Mouse (Mus musculus) limb, embryonic 10.5 days (tissue): ENCODE data around the gene Cept1. TPM values are rescaled to one million over a fixed set of nuclear protein-coding genes. Genes with fewer than 3 reads are reported as not detected.

ENCODE experiments used
- DNase-seq: peaks from one replicate; pipeline ENCODE4 v3.0.0-alpha.2; 2017; ENCODE audit warnings: low spot score
- H3K27ac ChIP-seq: fragments of 300-500 bp; sonication (generic); 2 replicates; pipeline ENCODE4 v1.5.1; 2016; ENCODE audit warnings: mild to moderate bottlenecking
- H3K27me3 ChIP-seq: fragments of 300-500 bp; sonication (generic); 2 replicates; pipeline ENCODE4 v1.6.1; 2016; ENCODE audit warnings: low read depth, mild to moderate bottlenecking; ENCODE audit not compliant: poor library complexity, severe bottlenecking
- H3K36me3 ChIP-seq: fragments of 300-500 bp; sonication (generic); 2 replicates; pipeline ENCODE4 v1.6.1; 2016; ENCODE audit warnings: mild to moderate bottlenecking, moderate library complexity
- H3K4me1 ChIP-seq: fragments of 300-500 bp; sonication (generic); 2 replicates; pipeline ENCODE4 v1.6.1; 2016
- H3K4me3 ChIP-seq: fragments of 300-500 bp; sonication (generic); 2 replicates; pipeline ENCODE4 v1.5.1; 2016; ENCODE audit warnings: mild to moderate bottlenecking, moderate library complexity
- H3K9me3 ChIP-seq: fragments of 300-500 bp; sonication (generic); replicated peaks from 2 replicates; pipeline ENCODE4 v1.6.1; 2016; ENCODE audit warnings: mild to moderate bottlenecking
- WGBS: fragments of 180-500 bp; shearing (Covaris S2); methylation state at CpG from one replicate; pipeline ENCODE4 v1.1.7; 2016; 5-methylcytosine and 5-hydroxymethylcytosine counted together
- polyA plus RNA-seq: library from polyadenylated mRNA; unstranded; fragments of >200 nt; fragmentation: Nextera tagmentation; extraction: Ambion mirVana; gene quantifications from 2 replicates; pipeline ENCODE4 v1.2.1, GENCODE M21; 2016

Gene Cept1
- polyA plus RNA-seq, 1 experiment from 2014 or later = 46.4 TPM

DNA sequence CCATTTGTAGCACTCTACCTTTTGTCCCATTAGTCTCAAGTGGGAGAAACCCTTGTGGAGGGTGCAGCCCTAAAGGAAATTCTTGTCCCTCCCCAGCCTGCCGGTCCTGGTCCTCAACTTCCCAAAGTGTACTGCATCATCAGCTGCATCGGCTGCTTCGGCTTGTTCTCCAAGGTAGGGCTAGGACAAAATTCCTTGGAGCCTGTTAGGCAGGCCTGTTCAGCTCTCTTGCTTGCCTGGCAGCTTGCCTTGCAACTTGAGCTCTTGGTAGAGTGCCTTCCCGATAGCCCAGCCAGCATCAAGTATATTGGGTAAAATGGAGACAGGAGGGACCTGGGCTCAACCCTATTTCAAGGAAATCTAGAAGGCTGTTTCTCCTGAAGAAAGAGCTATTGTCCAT is 57.4 kb downstream of the Cept1 start:
- Histone ChIP-seq H3K4me3 (no peak overlapping the region), H3K36me3 (no peaks in the 10 kb centered on the region), H3K27ac (no peak overlapping the region), H3K4me1 (no peaks in the 10 kb centered on the region), H3K27me3 (no peaks in the 10 kb centered on the region), H3K9me3 (no peaks in the 10 kb centered on the region)
- DNase-seq = no peak
- 88% methylated on average over 4 of the region's 4 CpGs for WGBS

DNA sequence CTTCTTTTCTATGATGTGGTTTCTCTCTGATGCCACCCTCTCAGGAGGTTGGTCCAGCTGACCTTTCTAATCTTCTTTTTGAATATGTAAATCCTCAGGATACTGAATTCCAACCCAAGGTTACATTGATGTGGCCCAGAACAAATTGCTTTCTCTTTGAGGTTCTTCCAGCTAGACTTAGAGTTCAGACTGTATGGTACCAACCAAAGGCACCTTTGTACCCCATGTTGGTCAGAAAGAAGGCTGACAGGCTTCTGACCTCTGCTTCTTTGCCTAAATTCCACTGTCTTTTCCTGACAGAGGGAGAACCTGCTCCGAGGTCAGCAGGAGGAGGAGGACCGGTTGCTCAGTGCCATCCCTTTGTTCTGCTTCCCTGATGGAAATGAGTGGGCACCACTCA is 60.1 kb downstream of the Cept1 start:
- no peak overlapping the region for H3K4me3 ChIP-seq
- H3K36me3 ChIP-seq = no peaks in the 10 kb centered on the region
- no peak overlapping the region for H3K27ac ChIP-seq
- peaks cover 9% of the 10 kb centered on the region for H3K4me1 ChIP-seq
- H3K9me3 ChIP-seq = no peaks in the 10 kb centered on the region
- DNase-seq = no peak
- WGBS = 84% methylated on average over 2 of the region's 2 CpGs
- peaks cover 6% of the 10 kb centered on the region for H3K27me3 ChIP-seq

DNA sequence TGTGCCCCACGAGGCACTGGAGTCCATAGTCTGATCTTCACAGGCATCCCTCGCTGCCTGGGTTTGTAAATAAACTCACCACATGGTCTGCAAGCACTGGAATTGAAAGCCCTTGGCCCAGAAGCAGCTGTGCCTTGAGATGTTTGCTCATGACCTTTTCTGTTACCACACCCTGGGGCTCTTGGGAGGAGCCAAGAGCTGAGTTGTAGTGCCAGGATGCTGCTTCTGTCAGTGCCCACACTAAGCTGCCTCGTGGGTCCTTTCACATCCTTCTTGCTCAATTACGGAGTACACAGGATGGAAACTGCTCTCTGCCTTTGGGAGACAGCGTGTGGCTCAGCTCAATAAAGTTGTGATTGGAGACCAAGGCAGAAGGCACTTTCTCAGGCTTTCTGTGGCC is 61.8 kb downstream of the Cept1 start:
- Histone ChIP-seq H3K4me1 (peaks cover 14% of the 10 kb centered on the region), H3K9me3 (no peaks in the 10 kb centered on the region), H3K27ac (no peak overlapping the region), H3K4me3 (no peak overlapping the region), H3K27me3 (peaks cover 21% of the 10 kb centered on the region), H3K36me3 (no peaks in the 10 kb centered on the region)
- no peak for DNase-seq
- WGBS = 82% methylated on average over 5 of the region's 5 CpGs

DNA sequence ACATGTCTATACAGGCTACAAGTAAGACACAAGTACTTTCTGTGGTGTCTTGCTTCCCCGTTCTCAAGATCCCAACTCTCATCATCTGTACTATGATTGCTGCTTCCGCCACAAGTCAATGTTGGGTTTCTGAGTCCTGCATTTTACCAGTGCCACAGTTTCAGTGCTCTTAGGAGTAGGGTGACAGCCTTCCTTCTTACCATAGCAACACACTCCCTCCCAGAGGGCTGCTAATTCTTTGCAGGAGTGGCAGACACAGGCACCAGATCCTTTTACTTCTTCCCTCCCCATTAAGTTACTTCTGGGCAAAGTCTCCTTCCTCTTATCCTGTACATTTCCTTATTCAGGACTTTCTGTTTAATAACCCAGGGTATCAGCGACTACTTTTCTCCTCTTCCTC is 62.7 kb downstream of the Cept1 start:
- H3K27ac ChIP-seq = no peak overlapping the region
- no peaks in the 10 kb centered on the region for H3K36me3 ChIP-seq
- no peak overlapping the region for H3K4me3 ChIP-seq
- peaks cover 14% of the 10 kb centered on the region for H3K4me1 ChIP-seq
- H3K27me3 ChIP-seq = peaks cover 21% of the 10 kb centered on the region
- no peak for DNase-seq
- H3K9me3 ChIP-seq = no peaks in the 10 kb centered on the region
- 90% methylated on average over 3 of the region's 3 CpGs for WGBS

DNA sequence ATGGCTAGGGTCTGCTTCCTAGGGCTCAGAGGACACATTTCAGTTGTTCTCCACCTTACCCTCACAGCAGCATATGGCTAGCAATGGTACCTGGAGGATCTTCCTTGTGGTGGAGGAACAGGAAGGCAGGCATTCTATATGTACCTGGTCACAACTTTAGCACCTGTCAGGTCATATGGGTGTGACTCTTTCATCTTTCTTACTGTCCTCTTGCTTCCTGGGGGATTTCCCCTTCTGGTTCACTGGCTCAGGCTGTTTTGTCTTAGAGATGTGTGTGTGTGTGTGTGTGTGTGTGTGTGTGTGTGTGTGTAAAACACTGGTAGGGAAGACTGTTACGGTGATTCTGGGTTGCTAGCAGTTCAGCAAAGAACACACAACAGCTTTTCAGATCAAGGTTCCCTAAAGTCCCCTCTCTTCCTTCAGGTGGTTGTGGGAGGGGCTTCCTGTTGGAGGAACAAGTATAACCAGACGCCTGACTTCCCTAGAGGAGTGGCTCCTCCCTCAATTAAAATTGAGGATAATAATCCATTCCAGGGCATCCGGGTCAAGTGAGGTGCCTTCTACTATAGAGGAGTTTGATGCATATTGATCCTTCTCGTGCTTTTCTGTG is 63.7 kb downstream of the Cept1 start:
- no peaks in the 10 kb centered on the region for H3K9me3 ChIP-seq
- H3K4me1 ChIP-seq = peaks cover 14% of the 10 kb centered on the region
- H3K27me3 ChIP-seq = peaks cover 21% of the 10 kb centered on the region
- no peak overlapping the region for H3K27ac ChIP-seq
- H3K4me3 ChIP-seq = no peak overlapping the region
- DNase-seq = no peak
- H3K36me3 ChIP-seq = no peaks in the 10 kb centered on the region
- WGBS = 74% methylated on average over 4 of the region's 4 CpGs

DNA sequence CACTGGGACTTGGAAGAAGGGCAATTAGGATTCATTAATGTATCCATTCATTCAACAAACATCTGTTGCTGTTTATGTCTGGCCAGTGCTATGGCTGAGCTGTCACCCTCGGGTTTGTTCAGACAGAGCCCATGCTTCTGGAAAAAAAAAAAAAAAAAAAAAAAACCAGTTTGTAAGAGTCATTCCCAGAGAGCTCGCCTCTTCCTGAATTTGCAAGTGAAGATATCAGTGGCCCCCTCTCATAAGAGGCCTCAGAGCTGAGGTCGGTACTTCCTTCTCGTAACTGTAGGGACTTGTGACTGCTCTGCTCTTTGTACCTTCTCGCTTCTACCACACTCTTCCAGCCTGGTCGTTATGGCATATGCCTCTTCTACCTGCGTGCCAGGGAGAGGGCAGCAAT is 64.3 kb downstream of the Cept1 start:
- DNase-seq = no peak
- Histone ChIP-seq H3K27me3 (peaks cover 21% of the 10 kb centered on the region), H3K27ac (no peak overlapping the region), H3K36me3 (no peaks in the 10 kb centered on the region), H3K4me1 (peaks cover 14% of the 10 kb centered on the region), H3K4me3 (no peak overlapping the region), H3K9me3 (no peaks in the 10 kb centered on the region)
- WGBS = 65% methylated on average over 7 of the region's 7 CpGs

DNA sequence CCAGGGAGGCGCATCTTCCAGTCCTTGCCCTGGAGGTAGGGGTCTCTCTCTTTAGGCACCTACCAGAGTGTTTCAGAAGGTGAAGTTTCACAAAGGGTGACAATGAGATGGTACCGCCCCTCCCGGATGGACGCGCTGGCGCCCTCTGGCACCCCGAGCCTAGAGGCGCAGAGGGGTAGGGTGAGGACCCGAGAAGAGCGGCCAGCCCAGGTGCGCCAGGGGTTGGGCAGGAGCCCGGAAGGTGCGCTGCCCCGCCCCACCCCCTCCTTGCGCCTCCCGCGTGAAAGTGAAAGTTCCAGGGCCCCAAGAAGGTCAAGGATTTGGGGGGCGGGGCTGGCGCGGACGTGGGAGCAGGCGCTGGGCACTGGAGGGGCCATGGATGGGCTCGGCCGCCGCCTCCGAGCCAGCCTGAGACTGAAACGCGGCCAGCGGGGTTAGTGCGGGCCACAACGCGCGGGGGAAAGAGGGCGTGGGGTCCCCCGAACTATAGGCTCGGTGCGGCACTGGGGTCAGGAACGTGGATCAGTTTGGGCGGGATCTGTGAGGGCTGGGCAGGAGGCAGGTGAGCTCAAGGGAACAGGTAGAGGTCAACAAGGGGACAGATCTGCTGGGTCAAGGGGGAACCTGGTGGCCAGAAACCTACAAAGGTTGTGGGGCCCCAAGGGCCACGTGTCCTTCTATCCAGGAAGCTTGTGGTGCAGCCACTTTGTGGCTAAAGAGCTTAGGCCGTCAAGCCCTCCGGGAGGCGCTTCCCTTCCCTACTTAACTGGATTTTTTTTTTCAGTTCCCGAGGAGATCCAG is 65.1 kb downstream of the Cept1 start, which contains the start of gene Dennd2d:
Gene Dennd2d, plus strand, starts transcription at position 125 of the 801 bp plus-strand sequence.
- 2% methylated on average over 43 of the region's 44 CpGs for WGBS
- peak within 1 kb of the TSS; percentile 73 for H3K27ac ChIP-seq
- peak; percentile 43 for DNase-seq

DNA sequence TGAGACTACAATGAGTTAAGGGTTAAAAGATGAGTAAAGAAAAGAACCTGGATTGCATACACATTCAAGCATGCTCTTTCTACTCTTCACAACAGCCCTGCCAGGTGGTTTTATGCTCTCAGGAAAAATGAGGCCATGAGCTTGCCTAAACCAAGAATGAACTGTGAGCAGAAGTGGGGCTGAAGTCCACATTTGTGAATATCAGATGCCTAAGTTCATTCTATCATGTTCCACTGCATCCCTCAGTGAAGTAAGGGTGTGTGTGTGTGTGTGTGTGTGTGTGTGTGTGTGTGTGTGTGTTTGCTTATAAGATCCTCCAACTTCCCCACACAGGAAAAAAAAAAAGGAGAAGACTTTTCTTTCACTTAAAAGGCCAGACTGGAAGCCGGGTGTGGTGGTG is 70.7 kb downstream of the Cept1 start:
- H3K4me1 ChIP-seq = no peaks in the 10 kb centered on the region
- H3K9me3 ChIP-seq = no peaks in the 10 kb centered on the region
- H3K27me3 ChIP-seq = peaks cover 8% of the 10 kb centered on the region
- no peaks in the 10 kb centered on the region for H3K36me3 ChIP-seq
- no peak overlapping the region for H3K4me3 ChIP-seq
- H3K27ac ChIP-seq = no peak overlapping the region
- no peak for DNase-seq
- WGBS = 50% methylated on average over 1 of the region's 1 CpGs

More for the DNA sequence above, 65.1 kb downstream of the Cept1 start, which contains the start of gene Dennd2d:
- Histone ChIP-seq H3K4me1 (peaks cover 14% of the 10 kb centered on the region), H3K27me3 (peaks cover 21% of the 10 kb centered on the region), H3K9me3 (no peaks in the 10 kb centered on the region), H3K4me3 (peak within 1 kb of the TSS; percentile 63), H3K36me3 (no peaks in the 10 kb centered on the region)

DNA sequence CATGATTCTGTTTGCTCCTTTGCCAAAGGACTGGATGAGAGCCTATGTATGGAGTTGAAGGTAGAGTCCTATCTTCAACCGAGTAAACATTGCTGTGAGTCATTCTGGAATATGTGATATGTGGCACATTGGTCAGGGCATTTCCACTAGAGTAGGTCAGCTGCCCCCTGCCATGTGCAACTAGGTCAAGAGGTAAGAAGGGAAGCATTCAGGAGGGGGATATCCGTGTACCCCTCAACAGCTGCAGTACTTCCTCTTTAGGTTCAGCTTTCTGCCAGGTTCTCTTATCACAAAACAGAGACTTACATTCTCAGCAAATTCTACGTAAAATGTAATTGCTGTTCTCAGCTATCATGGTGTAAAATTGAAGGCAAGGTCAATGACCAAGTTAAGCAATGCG is 73.4 kb downstream of the Cept1 start:
- Histone ChIP-seq H3K36me3 (no peaks in the 10 kb centered on the region), H3K27me3 (no peaks in the 10 kb centered on the region), H3K4me1 (no peaks in the 10 kb centered on the region), H3K27ac (no peak overlapping the region), H3K9me3 (no peaks in the 10 kb centered on the region), H3K4me3 (no peak overlapping the region)
- DNase-seq = no peak
- 89% methylated on average over 4 of the region's 4 CpGs for WGBS

DNA sequence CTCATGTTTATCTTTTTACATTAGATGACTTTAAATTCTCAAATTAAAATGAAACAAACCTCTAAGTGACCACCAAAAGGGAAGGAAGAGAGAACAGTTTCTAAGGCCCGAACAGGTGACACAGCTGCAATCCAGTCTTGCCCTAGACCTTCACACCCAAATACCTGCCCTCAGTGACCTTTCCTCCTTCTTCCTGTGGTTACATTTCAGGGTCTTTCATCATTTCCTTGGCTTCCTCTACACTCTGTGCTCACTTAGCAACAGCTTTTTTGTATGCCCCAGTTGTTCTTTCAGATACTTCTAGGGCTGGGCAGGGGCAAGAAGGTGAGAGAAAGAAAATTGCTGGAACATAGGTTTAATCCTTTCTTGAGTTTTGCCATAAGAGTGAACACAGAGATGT is 82.9 kb downstream of the Cept1 start:
- no peak overlapping the region for H3K27ac ChIP-seq
- WGBS = 97% methylated on average over 1 of the region's 1 CpGs
- no peaks in the 10 kb centered on the region for H3K27me3 ChIP-seq
- DNase-seq = no peak
- no peaks in the 10 kb centered on the region for H3K4me1 ChIP-seq
- no peaks in the 10 kb centered on the region for H3K9me3 ChIP-seq
- no peak overlapping the region for H3K4me3 ChIP-seq
- H3K36me3 ChIP-seq = no peaks in the 10 kb centered on the region

DNA sequence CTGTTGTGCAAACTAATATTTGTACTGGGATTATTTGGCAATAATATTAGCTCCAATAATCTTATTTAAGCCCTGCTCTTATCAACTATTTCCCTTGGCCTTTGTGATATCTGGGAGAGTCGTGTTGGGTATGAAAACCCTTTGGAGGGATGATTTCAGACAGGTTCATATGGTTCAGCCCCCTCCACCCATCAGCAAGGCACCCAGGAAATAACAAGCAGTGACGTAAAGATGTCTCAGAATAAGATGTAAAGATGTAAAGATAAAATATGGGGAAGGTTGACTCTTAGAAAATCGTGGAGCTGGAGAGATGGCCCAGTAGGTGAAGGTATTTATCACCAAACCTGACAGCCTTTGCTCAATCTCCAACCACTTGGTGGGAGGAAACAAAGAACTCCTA is 85.1 kb downstream of the Cept1 start:
- DNase-seq = no peak
- Histone ChIP-seq H3K27ac (no peak overlapping the region), H3K9me3 (no peaks in the 10 kb centered on the region), H3K27me3 (no peaks in the 10 kb centered on the region), H3K4me1 (no peaks in the 10 kb centered on the region), H3K36me3 (no peaks in the 10 kb centered on the region), H3K4me3 (no peak overlapping the region)
- WGBS = 75% methylated on average over 3 of the region's 3 CpGs

DNA sequence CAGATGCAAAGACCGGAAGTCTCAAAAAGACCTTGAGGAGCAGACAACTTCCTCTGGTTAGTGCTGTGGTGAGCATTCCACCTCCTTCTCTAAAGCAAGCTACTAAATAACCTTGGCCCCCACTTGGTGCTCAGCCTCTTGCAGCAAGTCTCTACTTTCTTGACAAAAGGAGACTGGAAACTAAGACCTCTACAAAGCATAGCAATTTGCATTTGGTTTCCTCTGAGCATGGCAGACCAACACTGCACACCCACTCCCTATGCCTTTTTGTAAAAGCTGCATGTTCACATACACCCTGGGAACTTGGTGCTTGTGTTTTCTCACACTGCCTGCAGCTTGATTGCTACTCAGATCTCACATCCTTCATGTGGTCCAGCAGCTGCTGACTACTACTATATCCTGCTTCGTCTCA is 85.5 kb downstream of the Cept1 start:
- no peak overlapping the region for H3K4me3 ChIP-seq
- no peaks in the 10 kb centered on the region for H3K4me1 ChIP-seq
- 90% methylated on average over 2 of the region's 2 CpGs for WGBS
- H3K36me3 ChIP-seq = no peaks in the 10 kb centered on the region
- H3K27me3 ChIP-seq = no peaks in the 10 kb centered on the region
- H3K9me3 ChIP-seq = no peaks in the 10 kb centered on the region
- DNase-seq = no peak
- no peak overlapping the region for H3K27ac ChIP-seq

DNA sequence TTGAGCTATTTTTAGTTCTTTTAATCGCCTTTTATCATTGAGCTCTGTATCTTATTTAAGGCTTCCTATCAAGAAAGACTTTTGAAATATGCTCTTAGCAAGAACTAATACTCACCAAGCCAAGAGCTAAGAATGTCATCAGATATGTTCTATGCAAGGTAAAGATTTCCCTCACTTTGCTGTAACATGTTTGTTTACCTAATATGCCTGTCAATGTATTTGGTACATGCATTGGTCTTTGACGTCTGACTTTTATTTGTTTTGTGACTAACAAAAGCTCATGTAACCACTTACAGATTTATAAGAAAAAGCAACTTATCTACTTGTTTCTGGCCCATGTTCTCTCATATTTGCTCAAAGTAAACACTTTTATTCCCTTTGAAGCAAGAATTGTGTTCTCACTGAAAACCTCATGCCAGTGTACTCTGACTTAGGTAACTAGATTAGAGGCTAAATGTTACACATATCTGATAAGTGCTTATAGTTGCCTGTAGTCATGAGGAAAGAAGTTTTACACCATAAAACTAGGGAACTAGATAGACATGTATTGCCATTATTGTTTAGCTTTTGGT is 90.2 kb downstream of the Cept1 start:
- Histone ChIP-seq H3K4me3 (no peak overlapping the region), H3K27ac (no peak overlapping the region), H3K36me3 (no peaks in the 10 kb centered on the region), H3K9me3 (no peaks in the 10 kb centered on the region), H3K27me3 (no peaks in the 10 kb centered on the region), H3K4me1 (no peaks in the 10 kb centered on the region)
- DNase-seq = no peak
- WGBS = 88% methylated on average over 2 of the region's 2 CpGs
